Mouse (Mus musculus) gastrocnemius, adult 8-10 months (tissue): ENCODE results near the gene Utf1. TPM values are rescaled to one million over a fixed set of nuclear protein-coding genes. Genes with fewer than 3 reads are reported as not detected.

Source experiments
- DNase-seq, 2 experiments: peaks; one replicate each; pipeline ENCODE4 v3.0.0; 2022; ENCODE audit warnings: low spot score in 2 of 2
- total RNA-seq, 4 experiments: library from RNA; stranded (reverse); gene quantifications; 2 replicates each; pipeline ENCODE4 v1.2.4; 2022

Utf1 gene
- total RNA-seq = not detected

DNA sequence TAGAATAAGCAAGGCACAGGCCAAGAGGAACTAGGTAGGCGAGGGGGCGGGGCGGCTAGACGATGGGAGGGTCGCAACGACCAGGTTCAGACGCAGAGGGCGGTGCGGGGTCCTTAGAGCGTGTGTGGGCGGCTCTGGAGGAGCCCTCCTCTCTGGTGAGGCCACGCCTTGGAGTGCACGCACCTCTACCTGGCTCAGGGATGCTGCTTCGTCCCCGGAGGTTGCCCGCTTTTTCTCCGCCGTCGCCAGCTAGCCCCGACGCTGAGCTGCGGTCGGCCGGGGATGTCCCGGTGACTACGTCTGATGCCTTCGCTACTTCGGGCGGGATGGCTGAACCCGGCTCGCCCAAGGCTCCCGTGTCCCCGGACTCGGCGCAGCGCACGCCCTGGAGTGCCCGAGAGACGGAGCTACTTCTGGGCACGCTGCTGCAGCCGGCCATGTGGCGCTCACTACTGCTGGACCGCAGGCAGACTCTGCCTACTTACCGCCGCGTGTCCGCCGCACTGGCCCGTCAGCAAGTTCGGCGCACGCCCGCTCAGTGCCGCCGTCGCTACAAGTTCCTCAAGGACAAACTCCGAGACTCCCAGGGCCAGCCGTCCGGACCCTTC lies at the start of gene Utf1:
TSS of gene Utf1 (plus strand) at position 116 of the 608 bp plus-strand sequence.
- no peak for DNase-seq

DNA sequence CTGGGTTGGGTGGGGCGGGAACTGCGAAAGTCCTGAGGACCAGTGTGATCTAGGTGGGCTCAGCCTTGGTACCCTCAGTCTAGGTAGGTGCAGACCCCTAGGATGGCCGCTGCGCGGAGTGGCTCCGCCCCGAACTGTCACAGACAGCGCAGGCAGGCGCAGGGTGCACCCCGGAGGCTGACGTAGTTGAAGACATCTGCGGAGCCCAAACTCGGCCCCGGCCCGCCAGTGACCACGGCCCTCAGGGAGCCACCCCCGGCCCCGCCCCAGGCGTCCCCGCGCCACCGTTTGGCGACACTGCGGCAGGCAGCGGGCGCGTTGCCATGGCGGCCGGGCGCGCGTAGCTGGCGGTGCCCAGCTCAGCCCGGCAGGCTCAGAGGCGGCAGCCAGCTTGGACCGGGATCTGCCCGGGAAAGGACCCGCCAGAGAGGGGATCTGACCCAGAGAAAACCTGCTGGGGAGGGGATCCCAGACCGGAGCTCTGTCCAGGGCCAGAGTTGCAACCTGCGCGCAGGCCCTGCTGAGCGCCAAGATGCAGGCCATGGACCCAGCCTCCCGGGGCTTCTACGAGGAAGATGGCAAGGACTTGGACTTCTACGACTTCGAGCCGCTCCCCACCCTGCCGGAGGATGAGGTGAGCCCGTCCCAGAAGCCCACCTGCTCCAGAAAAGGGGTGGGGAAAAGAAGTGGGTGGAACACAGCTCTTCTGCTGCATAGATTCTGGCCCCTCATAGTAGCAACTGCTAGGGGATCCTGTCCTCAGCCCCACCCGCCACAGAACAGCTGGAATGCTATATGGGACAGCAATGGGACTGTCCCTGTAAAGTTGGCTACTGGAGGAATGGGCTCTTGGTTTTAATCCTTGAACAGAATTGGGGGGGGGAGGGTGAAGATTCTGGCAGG lies 48.7 kb upstream of the Utf1 start, which contains the start of gene Kndc1:
TSS of gene Kndc1 (plus strand) at position 42 of the 903 bp plus-strand sequence.
- DNase-seq = no peak

DNA sequence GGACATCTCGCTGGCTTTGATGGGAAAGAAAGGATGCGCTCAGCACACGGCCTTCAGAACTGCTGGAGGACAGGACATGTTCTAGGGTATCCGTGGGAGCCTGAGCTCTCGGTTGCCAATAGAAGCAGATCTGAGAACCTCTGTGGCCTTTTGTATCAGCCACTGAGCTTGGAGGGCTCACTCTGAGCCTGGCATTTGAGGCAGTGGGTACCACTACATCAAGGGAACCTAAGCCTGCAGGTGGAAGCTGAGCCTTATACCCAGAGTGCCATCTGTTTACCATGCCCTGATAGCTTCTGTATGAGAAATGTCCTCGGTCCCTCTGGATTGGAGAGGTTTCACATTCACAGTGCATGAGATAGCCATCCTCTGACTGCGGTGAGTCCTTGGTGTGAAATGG lies 47.3 kb upstream of the Utf1 start:
- DNase-seq = no peak

DNA sequence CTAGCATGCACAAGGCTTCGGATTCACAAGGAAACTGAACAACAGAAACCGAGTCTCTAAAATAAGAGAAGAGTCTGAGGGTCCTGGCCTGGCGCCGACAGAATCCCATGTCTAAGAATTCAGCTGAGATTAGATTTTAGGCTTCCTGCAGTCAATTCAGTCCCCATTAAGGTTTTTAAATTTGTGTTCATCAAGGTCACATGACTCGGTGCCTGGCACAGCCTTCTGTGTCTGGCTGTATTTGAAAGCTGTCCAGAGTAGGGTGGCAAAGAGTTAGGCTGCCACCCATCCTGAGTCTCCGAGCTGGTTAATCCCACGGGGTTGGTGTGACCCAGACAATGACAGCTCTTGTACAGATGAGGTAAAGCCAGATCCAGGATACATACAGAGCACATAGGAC lies 46.8 kb upstream of the Utf1 start:
- DNase-seq = no peak

DNA sequence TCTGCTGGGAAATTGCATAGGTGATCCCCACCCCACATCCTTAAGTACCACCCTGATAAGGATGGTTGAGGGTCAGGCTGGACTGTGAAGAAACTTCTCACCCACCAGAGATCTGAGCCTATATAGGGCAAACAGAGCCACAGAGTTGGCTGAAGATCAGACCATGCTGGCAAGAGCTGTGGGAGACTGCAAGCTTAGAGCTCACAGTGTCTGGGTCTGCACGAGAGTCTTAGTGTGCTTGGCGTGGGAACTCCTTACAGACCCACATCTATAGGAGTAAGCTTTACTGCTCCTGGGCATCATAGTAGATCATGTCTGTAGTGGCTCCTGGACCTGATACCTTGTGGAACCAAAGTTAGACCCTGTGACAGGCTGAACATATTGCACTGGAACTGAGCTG lies 45.0 kb upstream of the Utf1 start:
- no peak for DNase-seq

DNA sequence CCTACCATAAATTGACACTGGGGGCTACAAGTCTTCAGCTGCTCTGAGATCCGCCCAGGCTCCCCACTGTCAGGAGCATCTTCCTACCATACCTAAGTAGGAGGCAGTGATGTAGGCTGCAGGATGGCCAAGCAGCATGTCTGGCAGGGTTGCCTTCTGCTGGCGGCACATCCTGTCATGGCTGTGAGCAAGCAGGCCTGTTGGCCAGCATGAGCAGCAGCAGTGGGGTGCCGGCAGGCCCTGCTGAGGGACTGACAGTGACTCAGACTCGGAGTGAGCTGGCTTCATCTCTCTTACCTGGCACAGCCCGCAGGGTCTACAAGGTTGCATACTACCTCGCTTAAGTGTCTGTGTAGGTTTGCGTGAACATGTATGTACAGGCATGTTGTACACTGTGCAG lies 44.1 kb upstream of the Utf1 start:
- no peak for DNase-seq

DNA sequence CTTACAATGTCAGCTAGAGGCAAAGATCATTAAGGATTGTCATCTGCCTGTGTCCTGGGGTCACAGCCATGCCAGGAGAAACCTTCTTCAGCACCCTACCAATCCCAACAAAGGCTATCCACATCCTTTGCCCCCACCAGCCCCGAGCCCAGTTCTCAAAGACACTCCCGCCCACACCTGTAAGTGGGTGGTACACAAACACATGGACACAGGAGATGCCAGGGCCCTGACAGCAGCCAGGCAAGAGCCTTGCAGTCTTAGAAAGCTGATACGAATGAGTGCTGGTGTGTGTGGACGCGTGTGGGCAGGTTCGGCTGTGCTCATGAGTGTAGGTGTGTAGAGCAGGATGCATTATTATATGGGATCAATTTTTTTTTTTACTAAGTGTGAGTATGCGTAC lies 43.1 kb upstream of the Utf1 start:
- DNase-seq = no peak

DNA sequence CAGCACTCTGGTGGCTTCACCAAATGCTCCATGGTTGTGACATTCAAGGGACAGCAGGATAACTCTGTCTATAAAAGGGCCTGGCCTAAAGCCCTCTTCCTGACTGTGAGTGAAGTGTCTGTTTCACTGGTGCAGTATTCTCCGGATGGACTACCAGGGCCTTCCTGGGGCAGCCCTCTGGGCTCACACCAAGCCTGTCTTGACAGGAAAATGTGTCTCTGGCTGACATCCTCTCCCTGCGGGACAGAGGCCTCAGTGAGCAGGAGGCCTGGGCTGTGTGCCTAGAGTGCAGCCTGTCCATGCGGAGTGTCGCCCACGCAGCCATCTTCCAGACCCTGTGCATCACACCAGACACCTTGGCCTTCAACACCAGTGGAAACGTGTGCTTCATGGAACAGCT lies 42.7 kb upstream of the Utf1 start:
- no peak for DNase-seq

DNA sequence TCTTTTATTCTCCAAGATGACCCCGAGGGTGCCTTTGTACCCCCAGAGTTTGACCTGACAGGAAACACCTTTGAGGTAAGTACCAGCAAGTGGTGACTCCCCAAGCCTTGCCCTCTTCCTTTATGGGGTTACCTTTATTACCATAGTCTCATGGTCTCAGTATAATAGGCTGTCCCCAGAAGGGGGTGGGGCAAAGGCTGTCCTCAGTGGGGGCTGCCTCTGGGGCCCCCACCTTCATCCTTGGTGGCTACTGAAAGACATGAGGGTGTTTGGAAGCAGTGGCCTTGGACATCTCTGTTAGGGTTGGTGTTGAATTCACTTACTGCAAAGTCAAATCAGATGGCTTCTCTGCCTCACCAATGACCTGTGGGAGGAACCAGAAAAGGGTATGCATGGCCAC lies 41.6 kb upstream of the Utf1 start:
- DNase-seq = no peak

DNA sequence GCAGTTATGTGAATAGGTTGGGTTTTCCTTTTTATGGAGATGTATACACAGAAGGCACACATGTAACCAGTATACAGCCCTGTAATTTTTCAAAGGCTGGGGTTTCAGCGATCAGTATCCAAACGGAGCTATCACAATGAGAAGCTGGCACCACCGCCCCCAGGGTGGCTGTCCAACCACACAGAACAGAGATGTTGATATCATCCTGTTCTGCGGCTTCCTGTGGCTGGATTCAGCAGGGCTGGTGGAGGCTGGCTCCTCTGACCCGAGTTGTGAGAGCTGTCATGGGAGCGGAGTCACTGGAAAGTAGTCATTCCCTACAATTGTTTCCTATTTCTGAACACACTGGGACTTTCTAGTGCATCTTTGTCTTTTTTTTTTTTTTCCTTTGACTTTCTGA lies 38.3 kb upstream of the Utf1 start:
- no peak for DNase-seq

DNA sequence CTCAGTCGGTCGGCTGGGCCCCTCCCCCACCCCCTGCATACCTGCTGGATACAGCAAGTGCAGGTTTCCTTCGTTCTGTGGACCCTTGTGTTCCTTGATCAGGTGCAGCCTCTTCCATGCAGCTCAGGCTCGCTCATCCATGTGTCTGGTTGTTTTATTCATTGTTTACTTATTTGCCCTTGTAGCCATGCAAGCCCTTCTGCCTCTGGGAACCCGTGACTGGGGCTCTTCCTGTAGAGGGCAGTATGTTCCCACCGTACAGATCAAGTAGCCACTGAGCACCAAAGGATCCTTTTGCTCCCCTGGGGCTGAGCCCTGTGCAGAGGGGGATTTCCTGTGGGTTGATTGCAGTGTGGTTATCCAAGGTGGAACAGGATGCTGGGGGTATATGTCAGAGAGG lies 37.9 kb upstream of the Utf1 start:
- no peak for DNase-seq

DNA sequence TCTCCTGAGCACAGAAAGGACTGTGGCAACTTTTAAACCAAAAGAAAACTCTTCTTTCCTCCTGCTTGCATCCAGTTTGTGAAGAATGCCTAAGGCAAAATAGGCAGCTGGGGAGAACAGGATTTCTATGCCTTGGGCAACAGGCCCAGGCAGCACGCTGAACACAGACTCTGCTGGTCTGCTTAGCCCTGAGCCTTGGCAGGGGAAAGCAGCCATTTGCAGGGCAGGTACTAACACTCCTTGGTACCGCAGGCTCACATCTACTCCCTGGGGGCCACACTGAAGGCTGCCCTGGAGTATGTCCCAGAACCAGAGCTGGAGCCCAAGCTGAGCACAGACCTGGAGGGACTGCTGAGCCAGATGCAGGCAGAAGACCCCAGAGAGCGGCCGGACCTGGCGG lies 35.4 kb upstream of the Utf1 start:
- no peak for DNase-seq

DNA sequence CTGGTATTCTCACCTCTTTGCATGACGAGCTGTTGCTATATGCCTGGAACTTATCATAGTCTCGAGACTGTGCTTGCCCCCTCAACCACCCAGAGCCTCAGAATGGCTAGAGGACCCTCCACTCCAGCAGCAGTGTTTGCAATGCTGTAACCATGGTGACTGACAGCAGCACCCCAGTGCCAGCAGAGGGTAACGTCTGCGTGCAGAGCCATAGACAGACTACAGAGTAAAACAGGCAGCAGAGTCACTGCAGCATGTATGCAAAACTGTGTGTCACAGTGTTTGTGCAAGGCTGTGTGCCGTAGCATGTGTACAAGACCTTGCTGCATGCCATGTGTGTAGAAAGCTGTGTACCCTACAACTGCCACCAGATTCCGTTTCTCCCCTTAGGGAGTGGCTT lies 34.1 kb upstream of the Utf1 start:
- DNase-seq = no peak

DNA sequence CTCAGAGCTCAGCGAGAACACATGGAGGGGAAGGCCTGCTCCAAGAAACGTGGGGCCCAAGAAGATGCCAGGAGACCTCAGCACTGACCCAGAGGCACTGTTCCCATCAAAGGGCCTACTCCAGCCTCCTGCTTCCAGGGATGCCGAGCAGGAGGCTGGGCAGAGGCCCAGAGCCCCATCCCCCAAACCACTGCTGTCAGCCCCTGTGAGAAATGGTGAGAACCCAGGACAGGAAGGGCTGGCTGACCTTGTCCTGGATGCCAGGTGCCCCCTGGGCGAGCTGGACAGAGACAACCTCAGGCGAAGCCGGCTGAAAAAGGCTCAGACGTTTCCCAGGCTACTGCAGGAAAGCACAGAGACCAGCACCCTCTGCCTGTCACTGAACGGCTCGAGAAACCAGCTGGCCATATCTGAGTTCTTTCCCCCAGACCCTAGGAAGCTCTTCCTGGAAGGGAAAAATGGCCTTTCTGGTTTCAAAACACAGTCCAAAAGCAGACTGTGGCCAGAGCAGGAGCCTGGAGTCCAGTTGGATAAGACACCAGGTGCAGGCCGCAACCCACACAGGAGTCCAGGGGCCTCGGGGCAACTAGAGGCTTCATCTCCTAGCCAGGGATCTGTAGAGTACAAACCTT lies 33.3 kb upstream of the Utf1 start:
- DNase-seq = no peak

DNA sequence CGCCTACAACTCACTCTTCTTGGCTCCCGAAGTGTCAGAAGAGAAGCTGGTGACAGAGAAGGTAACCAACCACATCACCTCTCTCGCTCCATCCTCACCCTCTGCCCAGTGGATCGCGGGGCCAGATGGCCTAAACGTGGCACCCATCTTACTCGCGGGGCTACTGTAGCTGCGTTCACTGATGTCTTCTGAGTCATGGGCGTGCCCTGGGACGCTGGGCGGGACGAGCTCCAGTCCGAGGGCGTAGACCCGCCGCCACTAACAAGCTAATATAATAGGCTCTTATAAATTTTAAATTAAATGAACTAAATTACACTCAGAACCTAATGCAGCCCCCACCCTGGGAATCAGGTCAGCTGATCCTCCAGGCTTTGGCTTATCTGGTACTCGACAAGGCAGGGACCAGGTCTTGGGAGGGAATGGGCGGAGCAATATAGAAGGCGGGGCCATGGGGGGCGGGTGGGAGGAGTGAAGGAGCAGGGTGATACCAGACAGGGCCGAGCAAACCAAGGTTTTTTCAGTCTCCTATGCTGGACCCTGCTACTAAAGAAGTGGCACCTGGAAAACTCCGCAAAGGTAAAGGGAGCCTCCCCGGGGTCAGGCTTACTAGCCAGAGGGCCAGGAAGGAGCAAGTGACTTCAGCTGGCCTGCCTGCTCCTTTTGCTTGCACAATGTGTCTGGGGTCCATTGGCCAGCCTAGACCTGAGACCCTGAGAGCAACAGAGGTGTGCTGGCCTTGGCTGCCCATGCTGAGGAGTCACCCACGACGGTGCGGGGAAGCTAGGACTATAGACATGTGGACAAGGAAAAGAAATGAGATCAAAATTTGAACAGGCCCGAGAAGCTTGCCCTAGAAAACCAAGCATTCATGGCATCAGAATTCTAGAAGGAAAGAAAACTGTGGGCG lies 29.2 kb upstream of the Utf1 start:
- DNase-seq = no peak

DNA sequence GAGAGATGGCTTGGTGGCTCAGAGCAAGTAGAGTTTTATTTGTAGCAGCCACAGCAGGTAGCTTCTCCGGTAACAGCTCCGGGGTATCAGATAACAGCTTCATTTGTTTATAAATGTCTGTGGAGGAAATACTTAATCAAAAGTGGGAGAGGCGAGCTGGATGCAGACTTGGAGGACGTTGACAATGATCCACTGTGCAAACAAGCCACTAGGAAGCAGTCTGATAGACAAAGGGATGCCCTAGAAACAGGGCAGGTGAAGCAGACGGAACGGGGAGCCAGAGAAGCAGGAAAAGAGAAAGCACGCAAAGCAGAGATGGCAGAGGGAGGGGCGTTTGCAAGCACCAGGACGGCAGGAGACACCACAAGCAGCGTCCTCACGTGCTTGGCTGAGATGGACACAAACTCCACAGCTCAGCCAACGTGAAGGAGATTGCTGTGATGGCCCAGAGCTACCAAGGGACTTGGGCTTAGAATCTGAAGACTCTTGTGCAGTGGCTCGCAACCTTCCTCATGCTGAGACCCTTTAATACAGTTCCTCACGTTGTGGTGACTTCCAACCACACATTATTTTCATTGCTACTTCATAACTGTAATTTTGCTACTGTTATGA lies 27.8 kb upstream of the Utf1 start:
- no peak for DNase-seq

DNA sequence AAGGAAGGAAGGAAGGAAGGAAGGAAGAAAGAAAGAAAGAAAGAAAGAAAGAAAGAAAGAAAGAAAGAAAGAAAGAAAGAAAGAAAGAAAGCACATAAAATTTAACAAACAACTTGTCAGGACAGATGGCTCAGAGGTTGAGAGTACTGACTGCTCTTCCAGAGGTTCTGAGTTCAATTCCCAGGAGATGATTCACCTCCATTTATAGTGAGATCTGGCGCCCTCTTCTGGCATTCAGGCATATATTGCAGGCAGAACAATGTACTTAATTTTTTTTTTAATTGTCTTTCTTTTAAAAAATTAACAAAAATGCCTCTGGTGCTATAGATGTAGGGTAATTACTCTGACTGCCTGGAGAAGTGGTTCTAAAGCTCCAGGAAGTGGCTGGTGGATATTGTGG lies 27.2 kb upstream of the Utf1 start:
- no peak for DNase-seq

DNA sequence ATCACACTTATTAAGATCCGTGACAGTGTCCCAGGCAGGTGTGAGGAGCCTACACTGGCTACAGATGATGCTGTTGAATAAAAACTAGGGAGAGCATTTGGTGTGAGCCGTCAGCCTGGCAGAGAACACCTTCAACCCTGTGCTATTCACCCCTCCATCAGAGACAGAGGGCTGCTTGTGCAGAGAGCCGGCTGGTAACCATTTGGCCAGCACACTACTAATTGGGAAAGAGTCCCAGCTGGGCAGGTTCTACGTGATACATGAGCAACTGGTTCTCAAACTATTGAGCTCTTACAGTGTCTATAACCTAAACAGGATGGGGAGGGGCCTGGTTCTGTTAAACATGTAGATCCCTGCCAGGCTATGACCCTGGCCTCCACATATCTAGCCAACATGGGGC lies 25.3 kb upstream of the Utf1 start:
- DNase-seq = no peak

DNA sequence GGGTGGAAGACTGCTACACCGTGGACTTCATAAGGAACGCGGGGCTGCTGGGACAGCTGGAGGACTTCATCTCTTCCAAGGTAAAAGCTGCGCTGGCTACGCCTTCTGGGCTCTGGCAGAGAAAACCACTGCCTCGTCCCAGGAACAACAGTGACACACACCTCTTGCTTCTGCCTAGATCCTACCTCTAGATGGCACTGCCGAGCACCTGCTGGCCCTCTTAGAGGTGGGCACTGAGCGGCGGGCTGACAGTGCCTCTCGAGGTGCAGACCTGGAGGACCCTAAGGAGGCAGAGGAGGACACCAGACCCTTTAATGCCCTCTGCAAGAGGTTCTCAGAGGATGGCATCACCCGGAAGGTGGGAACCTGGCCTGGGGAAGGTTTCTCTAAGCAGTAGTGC lies 12.9 kb upstream of the Utf1 start:
- no peak for DNase-seq

DNA sequence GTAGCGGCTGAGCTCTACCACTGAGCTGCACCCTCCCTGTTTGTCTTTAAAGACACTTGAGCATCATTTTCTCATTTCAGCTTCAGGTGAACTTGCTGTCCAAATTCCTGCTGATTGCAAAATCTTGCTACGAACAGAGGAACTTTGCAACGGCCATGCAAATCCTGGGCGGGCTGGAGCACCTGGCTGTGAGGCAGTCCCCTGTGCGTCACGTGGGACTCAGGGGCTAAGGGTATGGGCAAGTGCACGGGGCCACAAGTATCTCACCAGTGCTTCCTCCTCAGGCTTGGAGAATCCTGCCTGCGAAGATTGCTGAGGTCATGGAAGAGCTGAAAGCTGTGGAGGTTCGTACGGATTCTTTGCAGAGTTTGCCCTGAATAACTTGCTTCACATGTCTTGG lies 6.9 kb upstream of the Utf1 start:
- DNase-seq = no peak

DNA sequence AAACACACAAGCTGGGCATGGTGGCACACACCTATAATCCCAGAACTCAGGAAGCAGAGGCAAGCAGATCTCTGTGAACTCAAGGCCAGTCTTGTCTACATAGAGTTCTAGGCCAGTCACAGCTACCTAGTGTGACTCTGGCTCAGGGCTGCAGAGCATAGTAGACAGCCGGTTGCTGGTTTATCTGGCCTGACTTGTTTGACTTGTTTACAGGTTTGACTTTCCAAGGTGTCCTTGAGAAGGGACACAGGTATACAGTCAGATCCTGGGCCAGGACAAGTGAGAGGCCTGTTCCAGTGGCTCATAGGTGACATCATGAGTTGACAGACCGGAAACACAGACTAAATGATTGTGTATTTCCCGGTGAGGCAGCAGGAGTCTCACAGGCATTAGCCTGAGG lies 6.5 kb upstream of the Utf1 start:
- no peak for DNase-seq
